Mouse (Mus musculus) ES-Bruce4 (cell line): Measurements from ENCODE around the gene Uap1l1.

Source experiments
- CTCF ChIP-seq: IDR thresholded peaks from one replicate; pipeline ENCODE4 v1.8.1; 2011; ENCODE audit warnings: low read depth, low read length
- EP300 ChIP-seq: IDR thresholded peaks from 2 replicates; pipeline ENCODE4 v1.6.1; 2011; ENCODE audit warnings: low read depth, low read length; ENCODE audit not compliant: insufficient read depth
- POLR2A ChIP-seq: IDR thresholded peaks from one replicate; pipeline ENCODE4 v1.8.1; 2011; ENCODE audit warnings: low read length; ENCODE audit not compliant: insufficient read depth

DNA sequence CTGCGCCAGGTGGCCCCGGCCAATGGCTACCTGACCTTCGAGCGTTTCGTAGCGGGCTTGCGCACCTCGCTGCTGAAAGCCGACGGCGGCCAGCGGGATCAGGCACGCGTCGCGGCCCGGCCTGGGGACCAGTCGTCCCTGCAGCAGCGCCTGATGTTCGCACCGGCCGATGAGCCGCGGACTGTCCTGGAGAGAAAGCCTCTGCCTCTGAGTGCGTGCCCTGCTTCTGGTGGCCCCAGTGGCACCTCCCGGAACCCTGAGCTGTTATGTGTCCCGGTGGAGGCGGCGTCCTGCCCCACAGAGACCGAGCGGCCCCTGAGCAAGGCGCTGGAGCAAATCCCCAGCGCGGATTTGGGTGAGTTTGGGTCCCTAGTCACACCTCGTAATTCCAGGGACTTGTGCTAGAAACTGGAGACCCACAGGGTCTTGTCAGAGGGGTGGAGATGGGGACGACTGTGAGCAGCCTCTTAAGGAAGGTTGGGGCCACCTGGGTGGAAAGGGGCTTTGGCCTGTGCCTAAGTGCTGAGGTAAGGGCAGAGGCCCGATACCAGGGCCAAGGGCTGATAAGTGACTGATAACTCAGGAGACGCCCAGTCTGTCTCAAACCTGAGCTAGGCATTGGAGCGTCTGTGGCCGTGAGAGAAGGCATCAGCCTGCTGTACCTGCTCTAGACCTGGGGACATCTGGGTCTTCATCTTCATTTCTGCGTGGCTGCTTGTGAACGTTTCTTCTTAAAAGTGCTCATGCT is 7.3 kb upstream of the Uap1l1 start:
- TF ChIP-seq POLR2A: no peak
- no peak for TF ChIP-seq CTCF
- TF ChIP-seq EP300: no peak
